Mouse (Mus musculus) stomach, embryonic 14.5 days (tissue): Measurements from ENCODE around the gene Unc5cl. TPM values are rescaled to one million over a fixed set of nuclear protein-coding genes. Genes with fewer than 3 reads are reported as not detected.

ENCODE experiments used
- ATAC-seq: fragments of 200-750 bp; cut with Nextera tagmentation; 2 replicates; pipeline ENCODE4 v1.8.0; 2017; ENCODE audit warnings: low read depth, moderate TSS enrichment; ENCODE audit not compliant: insufficient number of reproducible peaks, insufficient read depth, low FRiP score
- H3K27ac ChIP-seq: fragments of 300-500 bp; sonication (generic); 2 replicates; pipeline ENCODE4 v1.5.1; 2014; ENCODE audit warnings: mild to moderate bottlenecking, low read length, moderate library complexity, mixed read lengths
- H3K27me3 ChIP-seq: fragments of 300-500 bp; sonication (generic); 2 replicates; pipeline ENCODE4 v1.6.1; 2014; ENCODE audit warnings: low read length, control low read depth, mixed read lengths; ENCODE audit not compliant: control insufficient read depth, insufficient read depth
- H3K36me3 ChIP-seq: fragments of 300-500 bp; sonication (generic); 2 replicates; pipeline ENCODE4 v1.6.1; 2014; ENCODE audit warnings: mild to moderate bottlenecking, control low read depth, low read length, moderate library complexity, mixed read lengths; ENCODE audit not compliant: control insufficient read depth, insufficient read depth
- H3K4me1 ChIP-seq: fragments of 300-500 bp; sonication (generic); 2 replicates; pipeline ENCODE4 v1.6.1; 2014; ENCODE audit warnings: low read length, control low read depth, mixed read lengths; ENCODE audit not compliant: control insufficient read depth, insufficient read depth
- H3K4me2 ChIP-seq: fragments of 300-500 bp; sonication (generic); replicated peaks from 2 replicates; pipeline ENCODE4 v1.6.1; 2014; ENCODE audit warnings: low read depth, low read length, control low read depth
- H3K4me3 ChIP-seq: fragments of 300-500 bp; sonication (generic); 2 replicates; pipeline ENCODE4 v1.5.1; 2014; ENCODE audit warnings: low read depth, low read length, control low read depth
- H3K9ac ChIP-seq: fragments of 300-500 bp; sonication (generic); replicated peaks from 2 replicates; pipeline ENCODE4 v1.6.1; 2014; ENCODE audit warnings: low read depth, mild to moderate bottlenecking, control low read depth, low read length, moderate library complexity, mixed read lengths
- H3K9me3 ChIP-seq: fragments of 300-500 bp; sonication (generic); 2 replicates; pipeline ENCODE4 v1.6.1; 2016; ENCODE audit warnings: low read depth, low read length, control low read depth; ENCODE audit not compliant: control insufficient read depth
- WGBS: fragments of 180-500 bp; shearing (Covaris S2); extraction: QIAGEN DNeasy Blood & Tissue Kit; methylation state at CpG from one replicate; pipeline ENCODE4 v1.1.7; 2014; 5-methylcytosine and 5-hydroxymethylcytosine counted together
- polyA plus RNA-seq: library from polyadenylated mRNA; unstranded; fragments of >200 nt; fragmentation: Nextera tagmentation; extraction: Ambion mirVana; gene quantifications from 2 replicates; pipeline ENCODE4 v1.2.1, GENCODE M21; 2014

The Unc5cl gene
- polyA plus RNA-seq: 11.6 and 12.5 TPM in 2 replicates

DNA sequence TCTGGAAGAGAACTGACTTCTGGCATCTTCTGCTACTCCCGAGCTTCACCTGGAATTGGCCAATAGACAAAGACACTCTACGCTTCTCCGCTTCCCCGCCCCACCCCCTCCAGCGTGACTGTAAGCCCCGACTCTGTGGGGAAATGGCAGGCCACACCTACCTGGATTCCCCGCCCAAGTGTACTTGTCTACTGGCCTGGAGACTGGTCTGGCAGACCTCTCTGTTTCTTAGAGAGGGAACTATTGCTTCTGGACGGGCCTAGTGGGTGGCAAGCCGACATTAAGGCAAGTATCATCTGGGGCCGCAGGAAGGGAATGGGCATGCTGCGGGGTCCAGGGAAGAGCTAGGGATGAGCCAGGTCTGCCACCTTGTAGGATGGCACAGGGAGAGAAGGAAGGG lies at the start of gene Unc5cl:
Gene Unc5cl, plus strand, starts transcription at position 214 of the 400 bp plus-strand sequence.
- peak within 1 kb of the TSS; percentile 7; the same call in 1 of the 2 replicates for H3K4me3 ChIP-seq
- 57% methylated on average over 11 of the region's 11 CpGs for WGBS
- ATAC-seq: 0 out of 2 replicates have a peak, but pooled peaks have one; percentile 26
- H3K4me2 ChIP-seq: 0 out of 2 replicates have a peak within 1 kb of the TSS, but pooled peaks have one; percentile 18
- H3K4me1 ChIP-seq: no peaks in the 10 kb centered on the region
- H3K27ac ChIP-seq: no peak within 1 kb of the TSS
- no peaks in the 10 kb centered on the region for H3K9me3 ChIP-seq
- H3K36me3 ChIP-seq: no peaks in the 10 kb centered on the region
- no peak within 1 kb of the TSS for H3K9ac ChIP-seq
- H3K27me3 ChIP-seq: no peaks in the 10 kb centered on the region

DNA sequence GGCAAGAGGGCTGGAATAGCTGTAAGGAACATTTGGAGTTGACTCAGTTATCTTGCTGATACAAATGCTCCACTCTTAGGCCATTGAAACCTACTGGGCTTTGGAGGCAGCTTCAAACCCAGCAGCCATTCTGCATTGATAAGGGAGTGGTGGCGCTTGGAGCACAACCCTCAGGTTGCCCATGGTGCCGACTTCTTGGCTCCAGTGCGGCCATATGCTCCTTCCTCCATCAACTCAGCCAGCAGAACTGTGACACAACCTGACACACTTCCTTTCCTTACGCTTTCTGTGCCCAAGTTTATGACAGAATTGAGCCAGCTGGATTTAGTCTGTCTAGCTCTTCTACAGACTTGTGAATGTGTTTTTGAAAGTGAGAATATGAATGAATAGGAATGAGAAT lies 47.5 kb upstream of the Unc5cl start:
- WGBS: 92% methylated on average over 4 of the region's 4 CpGs
- no peaks in the 10 kb centered on the region for H3K36me3 ChIP-seq
- H3K27ac ChIP-seq: no peak overlapping the region
- H3K4me3 ChIP-seq: no peak overlapping the region
- H3K9me3 ChIP-seq: no peaks in the 10 kb centered on the region
- peaks cover 25% of the 10 kb centered on the region; the same call in 1 of the 2 replicates for H3K4me1 ChIP-seq
- no peak overlapping the region for H3K9ac ChIP-seq
- no peaks in the 10 kb centered on the region for H3K27me3 ChIP-seq
- no peak overlapping the region; the same call in 1 of the 2 replicates for H3K4me2 ChIP-seq
- ATAC-seq: no peak

DNA sequence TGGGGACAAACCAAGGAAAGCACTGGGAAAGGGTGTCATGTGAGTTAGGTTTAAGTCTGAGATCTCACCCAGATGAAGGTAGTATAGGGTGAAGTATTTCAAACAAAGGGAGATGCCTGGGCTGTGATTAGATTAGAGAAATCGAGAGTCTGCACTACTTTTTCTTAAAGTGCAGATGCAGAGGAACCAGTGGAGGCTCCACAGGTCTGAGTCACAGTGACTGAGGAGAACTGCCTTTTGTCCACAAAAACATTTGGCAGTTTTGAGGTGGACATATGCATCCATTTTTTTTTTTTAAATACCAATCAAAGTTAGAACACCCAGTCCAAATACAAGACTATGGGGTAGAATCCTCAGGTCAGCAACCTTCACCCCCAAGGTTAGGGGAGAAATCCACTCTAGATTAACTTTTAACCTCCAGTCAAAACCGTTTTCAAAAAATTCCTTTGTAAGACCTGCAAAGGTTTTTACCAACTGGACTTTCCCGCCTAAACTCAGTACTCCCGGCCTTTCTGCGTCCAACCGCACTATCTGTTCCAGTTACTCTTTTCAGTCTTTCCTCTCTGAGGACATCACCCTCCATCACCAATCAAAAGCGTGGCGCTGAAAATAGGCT lies 46.7 kb upstream of the Unc5cl start:
- H3K36me3 ChIP-seq: peaks cover 6% of the 10 kb centered on the region; the same call in 1 of the 2 replicates
- peak overlapping the region; percentile 88 for H3K4me3 ChIP-seq
- peak overlapping the region; percentile 68 for H3K4me2 ChIP-seq
- peaks cover 25% of the 10 kb centered on the region; the same call in 1 of the 2 replicates for H3K4me1 ChIP-seq
- peak overlapping the region; percentile 100 for H3K27ac ChIP-seq
- ATAC-seq: no peak
- 3% methylated on average over 8 of the region's 8 CpGs for WGBS
- H3K9me3 ChIP-seq: no peaks in the 10 kb centered on the region
- peak overlapping the region; percentile 100 for H3K9ac ChIP-seq
- H3K27me3 ChIP-seq: no peaks in the 10 kb centered on the region

DNA sequence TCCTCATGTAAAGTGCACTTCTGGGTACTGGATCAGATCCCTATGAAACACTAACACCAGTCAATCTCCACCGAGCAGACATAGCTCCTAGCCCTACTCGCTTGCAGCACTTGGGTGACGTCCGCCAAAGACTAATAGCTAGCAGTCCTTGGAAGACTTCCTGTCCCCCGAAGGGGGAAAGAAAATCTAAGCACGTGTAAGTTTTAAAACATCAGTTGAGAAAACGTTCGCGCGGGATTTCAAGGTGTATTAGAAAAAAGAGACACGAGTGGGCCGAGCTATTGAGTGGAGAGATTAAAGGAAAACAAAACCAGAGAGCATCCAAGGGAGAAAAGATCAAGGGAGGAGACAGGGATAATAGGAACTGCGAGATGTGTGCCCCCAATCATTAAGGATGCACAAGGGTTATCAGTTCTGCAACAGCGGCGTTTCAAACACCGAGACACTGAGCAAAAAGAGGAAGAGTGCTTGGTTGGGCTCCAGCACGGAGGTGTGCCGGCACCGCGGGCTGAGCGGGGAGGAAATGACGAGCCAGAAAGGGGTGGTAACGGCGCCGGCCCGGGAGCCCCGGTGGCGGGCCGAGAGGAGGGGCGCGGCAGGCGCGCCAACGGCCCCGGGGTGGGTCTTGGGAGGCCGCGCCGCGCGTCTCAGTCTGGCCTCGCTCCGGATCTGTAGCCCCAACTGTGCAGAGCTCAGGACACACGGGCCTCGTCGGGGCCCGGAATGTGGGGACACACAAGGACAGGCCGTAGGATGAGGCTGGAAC lies 46.0 kb upstream of the Unc5cl start:
- Histone ChIP-seq H3K9ac (peak overlapping the region; percentile 100), H3K4me3 (peak overlapping the region; percentile 88), H3K4me2 (peak overlapping the region; percentile 68), H3K27ac (peak overlapping the region; percentile 100), H3K27me3 (no peaks in the 10 kb centered on the region), H3K4me1 (peaks cover 25% of the 10 kb centered on the region; the same call in 1 of the 2 replicates), H3K9me3 (no peaks in the 10 kb centered on the region), H3K36me3 (peaks cover 6% of the 10 kb centered on the region; the same call in 1 of the 2 replicates)
- ATAC-seq: peak; percentile 29
- WGBS: 1% methylated on average over 46 of the region's 47 CpGs

DNA sequence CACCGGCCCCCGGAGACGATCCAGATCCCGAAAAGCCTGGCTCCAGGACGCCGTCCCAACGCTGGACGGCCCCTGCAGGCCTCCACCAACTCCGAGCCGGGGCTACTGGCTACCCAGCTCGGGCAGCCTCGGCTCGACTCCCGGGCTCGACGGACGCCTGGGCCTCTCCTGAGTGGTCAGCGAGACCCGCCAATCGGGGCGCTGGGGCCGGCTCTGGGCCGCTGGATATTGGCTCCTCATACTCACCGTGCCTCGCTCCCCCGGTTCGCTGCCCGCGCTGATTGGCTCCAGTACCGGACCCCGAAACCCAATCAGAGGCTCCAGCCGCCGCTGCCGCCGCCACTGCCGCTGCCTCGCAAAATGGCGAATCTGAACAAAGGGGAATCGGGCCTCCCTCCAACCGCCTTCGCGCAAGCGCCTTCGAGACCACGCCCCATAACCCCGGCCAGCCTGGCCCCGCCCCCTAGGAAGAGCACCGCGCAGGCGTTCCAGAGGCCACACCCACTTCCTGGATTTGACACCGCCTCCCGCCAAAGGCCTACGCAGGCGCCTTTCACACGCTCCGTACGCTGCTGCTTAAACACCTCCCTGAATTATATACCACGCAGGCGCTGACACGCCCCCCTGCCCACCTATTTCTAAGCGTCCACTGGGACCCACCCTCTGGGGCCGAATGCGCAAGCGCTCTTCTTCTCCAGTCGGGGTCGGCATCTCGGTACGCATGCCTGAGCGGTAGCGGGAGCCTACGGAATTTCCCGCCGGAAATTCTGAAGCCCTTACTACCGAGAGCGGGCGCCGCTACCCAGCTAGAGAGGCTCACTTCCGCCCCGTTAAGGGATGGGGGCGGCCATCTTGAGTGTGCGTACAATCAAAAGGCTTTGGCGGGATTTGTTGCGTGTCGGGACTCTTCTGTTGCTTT lies 45.1 kb upstream of the Unc5cl start, which contains the start of the genes Nfya and Oard1:
Gene Nfya, minus strand, starts transcription at position 527 of the 919 bp plus-strand sequence.
Gene Oard1, plus strand, starts transcription at position 635 of the 919 bp plus-strand sequence.
- Histone ChIP-seq H3K27ac (peak within 1 kb of the TSS; percentile 100), H3K27me3 (no peaks in the 10 kb centered on the region), H3K9ac (peak within 1 kb of the TSS; percentile 100), H3K4me1 (peaks cover 25% of the 10 kb centered on the region; the same call in 1 of the 2 replicates), H3K36me3 (peaks cover 6% of the 10 kb centered on the region; the same call in 1 of the 2 replicates), H3K4me2 (peak within 1 kb of the TSS; percentile 81), H3K4me3 (peak within 1 kb of the TSS; percentile 88), H3K9me3 (no peaks in the 10 kb centered on the region)
- WGBS: under 1% methylated on average over 76 of the region's 84 CpGs
- ATAC-seq: peak; percentile 96

DNA sequence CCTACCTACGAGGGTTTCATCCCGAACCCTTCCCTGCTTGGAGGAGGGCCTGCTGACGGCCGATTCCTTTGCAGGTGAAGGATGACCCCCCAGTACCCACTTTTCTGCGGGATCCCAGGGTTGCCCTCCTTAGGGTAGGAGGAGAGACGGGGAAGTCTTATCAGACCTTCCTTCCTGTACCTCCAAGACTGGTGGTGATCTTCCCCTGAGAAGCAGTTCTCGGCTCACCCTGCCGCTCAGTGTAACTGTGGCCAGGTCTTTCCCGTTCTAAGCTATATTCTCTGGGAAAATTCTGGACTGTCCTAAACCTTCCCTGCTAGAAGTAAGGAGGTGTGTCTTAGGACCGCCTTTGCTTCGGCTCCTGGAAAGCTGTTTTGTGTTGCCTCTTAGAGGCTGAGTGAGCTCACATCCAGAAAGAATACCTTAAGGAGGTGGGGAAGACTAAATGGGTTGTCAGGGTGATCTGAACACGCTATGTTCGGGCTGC lies 44.4 kb upstream of the Unc5cl start:
- Histone ChIP-seq H3K9me3 (no peaks in the 10 kb centered on the region), H3K9ac (peak overlapping the region; percentile 57), H3K27ac (peak overlapping the region; percentile 98), H3K4me3 (peak overlapping the region; percentile 88), H3K27me3 (no peaks in the 10 kb centered on the region), H3K36me3 (peaks cover 9% of the 10 kb centered on the region; the same call in 1 of the 2 replicates), H3K4me2 (peak overlapping the region; percentile 81), H3K4me1 (peaks cover 25% of the 10 kb centered on the region; the same call in 1 of the 2 replicates)
- peak; percentile 8; the same call in 1 of the 2 replicates for ATAC-seq
- 1% methylated on average over 13 of the region's 13 CpGs for WGBS

DNA sequence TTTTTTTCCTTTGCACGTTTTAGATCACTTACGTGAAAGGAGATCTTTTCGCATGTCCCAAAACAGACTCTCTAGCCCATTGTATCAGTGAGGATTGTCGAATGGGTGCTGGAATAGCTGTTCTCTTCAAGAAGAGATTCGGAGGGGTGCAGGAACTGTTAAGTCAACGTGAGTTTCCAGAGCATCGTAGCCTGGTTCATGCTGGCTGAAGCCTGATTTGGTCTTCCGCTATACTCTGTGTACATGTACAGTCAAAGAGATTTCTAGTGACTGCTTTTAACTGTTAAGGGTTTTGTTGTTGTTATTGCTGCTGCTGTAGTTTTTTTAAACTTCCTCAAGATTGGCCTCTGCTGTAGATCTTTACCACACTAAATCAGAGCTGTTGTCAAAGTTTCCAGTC lies 43.5 kb upstream of the Unc5cl start:
- no peak for ATAC-seq
- H3K36me3 ChIP-seq: peaks cover 14% of the 10 kb centered on the region; the same call in 1 of the 2 replicates
- WGBS: 30% methylated on average over 8 of the region's 8 CpGs

More for the DNA sequence above, 43.5 kb upstream of the Unc5cl start:
- Histone ChIP-seq H3K4me1 (peaks cover 25% of the 10 kb centered on the region; the same call in 1 of the 2 replicates), H3K27ac (peak overlapping the region; percentile 98), H3K9ac (peak overlapping the region; percentile 57; the same call in 1 of the 2 replicates), H3K27me3 (no peaks in the 10 kb centered on the region), H3K4me3 (peak overlapping the region; percentile 88), H3K4me2 (peak overlapping the region; percentile 81), H3K9me3 (no peaks in the 10 kb centered on the region)
